Mouse (Mus musculus): Measurements from ENCODE around the gene Trappc6b. TPM values are rescaled to one million over a fixed set of nuclear protein-coding genes. Genes with fewer than 3 reads are reported as not detected.
"Not testable (repeated sequence)": the region's sequence is repeated elsewhere in the genome, so short reads cannot be mapped to it uniquely, and the experiment has no call there.

Gene Trappc6b
- polyA plus RNA-seq (2012; rRNA removed), result 77.7 and 116 TPM in 2 replicates

DNA sequence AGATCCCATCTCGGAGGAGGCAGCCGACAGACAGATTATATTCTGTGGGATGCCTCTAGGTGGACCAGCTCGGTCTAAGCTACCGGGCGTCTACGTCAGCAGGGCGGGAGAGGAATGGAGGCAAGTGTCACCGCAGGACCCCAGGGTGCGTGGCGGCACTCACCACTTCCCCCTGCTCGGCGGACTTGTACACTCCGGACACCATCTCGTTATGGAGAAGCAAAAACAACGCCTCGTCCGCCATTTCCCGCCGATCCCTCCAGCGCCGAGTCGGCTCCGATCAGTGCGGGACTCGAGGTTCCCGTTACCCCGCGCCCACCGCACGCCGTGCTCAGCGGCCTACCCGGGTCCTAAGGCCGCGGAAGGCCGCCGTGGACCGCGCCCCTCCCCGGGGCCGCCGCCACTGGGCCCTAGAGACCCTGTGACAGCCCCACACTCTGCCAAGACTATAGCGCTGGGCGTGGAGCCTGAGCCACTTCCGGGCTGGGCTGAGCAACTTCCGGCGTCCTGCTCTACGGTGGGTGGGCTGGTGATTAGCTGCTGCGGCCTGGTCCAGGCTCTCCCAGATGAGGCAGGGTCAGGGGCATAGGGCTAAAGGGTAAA, at the start of gene Trappc6b:
Trappc6b (minus strand) TSS at position 480 of the 603 bp plus-strand sequence.
- DNase-seq (ENCODE audit: low read depth), result no peak

DNA sequence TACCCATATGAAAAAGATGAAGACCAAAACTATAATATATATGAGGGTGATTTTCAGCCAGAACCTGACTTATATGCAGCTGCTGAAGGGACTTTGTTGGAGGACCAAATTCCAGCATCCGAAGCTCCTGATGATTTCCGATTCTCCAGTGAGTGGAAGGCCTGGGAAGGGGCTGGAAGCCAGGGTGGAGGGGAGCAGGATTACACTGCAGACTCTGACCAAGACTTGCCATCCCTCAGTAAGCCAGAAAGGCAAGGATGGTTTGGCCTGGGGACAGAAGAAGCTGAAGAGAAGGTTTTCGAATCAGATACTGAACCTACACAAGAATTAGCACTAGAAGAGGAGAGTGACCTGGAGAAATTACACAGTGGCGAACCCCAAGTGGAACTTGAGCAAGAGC, 46.7 kb upstream of the Trappc6b start:
- no peak for DNase-seq (ENCODE audit: low read depth)

DNA sequence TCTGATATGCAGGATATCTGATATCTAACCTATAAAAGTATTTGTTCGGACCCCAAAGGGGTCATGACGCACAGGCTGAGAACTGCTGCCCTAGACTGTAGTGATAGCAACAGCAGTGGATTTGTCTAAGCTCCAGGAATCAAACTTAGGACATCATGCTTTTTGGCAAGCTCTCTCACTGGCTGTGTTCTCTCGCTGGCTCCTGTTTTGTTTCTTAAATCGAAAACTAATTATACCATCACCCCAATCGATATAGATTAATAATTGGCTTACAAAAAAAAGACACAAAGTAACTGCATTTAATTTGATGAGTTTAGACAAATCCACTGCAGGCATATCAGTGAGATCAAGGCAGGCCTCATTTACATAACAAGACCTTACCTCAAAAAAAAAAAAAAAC, 45.2 kb upstream of the Trappc6b start:
- no peak for DNase-seq (ENCODE audit: low read depth)

DNA sequence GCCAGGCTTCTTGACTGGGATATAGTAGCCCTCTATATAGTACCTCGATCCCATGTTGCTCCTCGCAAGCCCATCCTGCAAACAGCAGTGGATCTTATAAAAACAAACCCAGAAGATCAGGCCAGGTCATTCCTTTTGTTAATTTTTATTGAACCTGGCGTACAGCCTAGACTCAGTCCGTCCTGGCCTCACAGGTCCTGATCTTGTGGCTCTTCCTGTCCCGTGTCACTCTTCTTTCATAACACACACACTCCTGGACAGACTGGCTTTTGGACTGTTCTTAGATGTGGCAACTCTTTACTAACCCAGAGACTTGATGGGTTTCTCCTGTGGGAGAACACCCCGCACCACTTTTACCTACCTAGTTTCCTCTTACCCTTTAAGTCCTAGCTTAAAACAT, 44.6 kb upstream of the Trappc6b start:
- no peak for DNase-seq (ENCODE audit: low read depth)

DNA sequence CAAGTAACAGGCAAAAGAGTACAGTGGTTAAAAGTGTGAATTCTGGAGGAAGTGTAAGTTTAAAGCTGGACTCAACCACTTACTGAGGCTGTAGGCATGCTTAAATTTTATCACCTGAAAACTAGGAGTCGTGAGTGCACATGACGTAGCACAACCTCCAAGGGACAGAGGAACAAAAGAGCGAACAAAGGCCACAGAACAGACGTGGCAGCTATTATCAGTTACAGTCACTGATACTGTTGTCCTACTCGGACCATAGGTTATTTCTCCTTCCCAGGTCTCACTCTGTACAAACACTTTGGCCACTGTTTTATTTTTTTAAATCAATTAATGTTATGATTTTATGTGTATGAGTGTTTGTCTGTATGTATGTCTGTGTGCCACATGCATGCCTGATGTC, 43.5 kb upstream of the Trappc6b start:
- DNase-seq (ENCODE audit: low read depth), result no peak

DNA sequence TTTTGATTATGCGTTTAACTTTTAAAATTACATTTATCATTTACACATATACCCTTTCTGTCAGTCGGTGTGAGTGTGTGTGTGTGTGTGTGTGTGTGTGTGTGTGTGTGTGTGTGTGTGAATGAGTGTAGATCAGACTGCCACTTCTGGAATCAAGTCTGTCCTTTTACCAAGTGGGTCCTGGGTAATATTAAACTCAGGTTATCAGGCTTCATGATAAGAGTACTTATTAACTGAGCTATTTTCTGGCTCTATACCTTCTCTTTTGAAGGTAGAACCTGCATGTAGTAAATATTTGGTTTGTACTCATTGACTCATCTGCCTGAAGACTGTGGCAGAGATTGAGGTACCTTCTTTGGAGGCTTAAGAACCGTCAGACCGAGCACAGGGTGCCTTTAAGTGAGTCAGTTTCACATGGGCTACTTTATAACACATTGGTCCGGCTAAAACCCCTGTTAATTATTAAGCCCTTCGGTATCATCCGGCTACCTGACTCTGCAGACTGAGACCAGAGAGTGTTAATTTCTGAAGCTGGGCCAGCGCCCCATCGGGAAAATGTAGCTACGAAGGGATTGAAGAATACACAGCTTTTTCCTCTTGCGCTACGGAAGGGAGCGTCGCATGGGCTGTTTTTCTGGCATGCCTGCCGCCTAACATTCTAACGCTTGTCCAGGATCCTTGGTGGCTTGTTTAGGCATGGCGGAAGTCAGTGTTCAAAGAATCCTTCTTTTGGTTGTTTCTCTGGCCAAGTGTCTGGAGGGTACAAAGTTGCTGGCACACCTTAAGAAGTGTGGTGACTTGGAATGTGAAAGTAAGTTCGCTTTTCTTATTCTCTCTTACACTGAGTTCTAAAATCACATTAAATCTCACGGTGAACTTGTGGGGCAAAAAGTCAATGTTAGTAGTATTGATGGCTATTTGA, 34.1 kb upstream of the Trappc6b start, which contains the start of gene Mia2:
Mia2 (plus strand) TSS at position 696 of the 922 bp plus-strand sequence.
- DNase-seq (ENCODE audit: low read depth), result peak; percentile 24

DNA sequence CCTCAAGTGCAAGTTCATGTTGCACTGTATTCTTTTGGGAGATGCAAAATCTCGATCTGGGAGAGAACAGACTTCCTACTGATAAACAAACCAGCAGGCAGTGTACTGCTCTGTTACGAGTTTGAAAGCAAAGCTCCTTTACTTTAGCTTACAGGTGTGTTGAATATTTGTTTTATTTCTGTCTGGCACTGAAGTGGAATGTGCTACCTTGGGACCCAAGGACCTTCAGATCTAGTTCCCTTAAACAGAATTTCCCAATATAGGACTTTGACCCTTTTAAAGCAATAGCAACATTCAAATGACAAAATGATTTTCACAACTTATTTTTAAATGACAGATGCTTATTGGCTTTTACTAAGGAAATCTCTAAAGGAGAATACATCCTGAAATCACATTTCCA, 32.3 kb upstream of the Trappc6b start:
- DNase-seq (ENCODE audit: low read depth), result no peak

DNA sequence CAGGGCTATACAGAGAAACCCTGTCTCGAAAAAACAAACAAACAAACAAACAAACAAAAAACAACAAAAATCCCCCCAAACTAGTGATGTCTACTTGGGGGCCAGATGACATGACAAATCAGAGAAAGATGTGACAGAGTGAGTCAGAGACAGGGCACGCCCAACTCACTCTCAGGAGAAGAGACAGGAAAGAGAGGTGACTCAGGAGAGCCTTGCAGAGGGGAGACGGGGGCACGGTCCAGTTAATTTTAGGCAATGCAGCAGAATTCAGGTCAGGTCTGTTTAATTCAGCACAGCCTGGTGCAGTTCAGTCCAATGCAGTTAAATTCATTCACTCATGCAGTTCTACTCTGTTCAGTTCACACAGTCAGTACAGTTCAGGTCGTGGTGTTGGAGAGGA, 24.9 kb upstream of the Trappc6b start:
- DNase-seq (ENCODE audit: low read depth), result no peak

DNA sequence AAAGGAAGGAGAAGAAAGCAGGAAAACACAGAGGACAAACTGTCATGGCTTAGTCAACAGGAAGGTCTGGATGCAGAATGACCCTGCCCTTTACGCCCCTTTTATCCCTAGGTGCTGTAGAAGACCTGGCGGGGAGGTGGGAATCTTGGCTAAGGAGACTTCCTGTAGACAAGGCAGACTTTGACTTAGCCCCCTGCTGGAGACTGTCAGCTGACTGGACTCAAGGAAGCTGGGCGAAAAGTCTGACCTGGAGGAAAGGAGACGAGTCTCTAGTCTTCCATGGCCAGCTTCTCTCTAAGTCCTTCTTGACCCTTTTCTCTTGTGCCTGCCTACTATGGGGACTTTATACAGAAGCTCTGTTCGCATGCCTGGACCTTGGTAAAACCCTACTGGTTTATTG, 23.2 kb upstream of the Trappc6b start:
- DNase-seq (ENCODE audit: low read depth), result no peak

DNA sequence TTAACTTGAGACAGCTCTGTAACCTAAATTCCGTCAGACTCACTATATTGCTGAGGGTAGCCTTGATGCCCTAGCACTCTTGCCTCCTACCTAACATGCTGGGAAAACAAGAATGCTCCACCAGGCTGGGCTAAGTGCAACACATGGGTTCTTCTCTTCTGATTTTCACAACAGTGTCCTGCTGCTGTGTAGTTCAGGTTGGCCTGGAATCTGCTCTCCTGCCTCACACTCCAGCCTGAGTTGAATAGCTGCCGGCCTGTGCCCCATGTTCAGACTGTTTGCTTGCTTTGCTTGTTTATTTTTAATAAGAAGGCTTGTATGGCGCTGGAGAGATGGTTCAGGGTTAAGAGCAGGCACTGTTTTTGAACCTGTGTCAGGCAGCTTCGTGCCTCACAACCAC, 19.2 kb upstream of the Trappc6b start:
- DNase-seq (ENCODE audit: low read depth), result no peak

DNA sequence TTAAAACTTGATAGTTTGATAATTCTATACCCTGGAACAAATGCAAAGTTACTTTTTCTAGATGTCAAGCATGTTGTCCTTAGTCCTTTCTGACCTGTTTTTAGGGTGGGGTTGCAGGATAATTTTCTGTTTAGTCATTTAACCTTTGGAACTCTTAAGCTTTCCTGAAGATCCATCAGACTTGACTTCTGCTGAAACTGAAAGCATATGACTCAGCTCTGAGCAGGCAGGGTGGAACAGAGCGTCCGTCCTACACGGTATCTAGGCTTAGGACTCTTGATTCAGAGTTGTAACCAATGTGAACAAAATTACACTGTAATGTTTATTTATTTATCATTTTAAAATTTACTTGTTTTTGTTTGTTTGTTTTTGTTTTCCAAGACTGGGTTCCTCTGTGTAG, 16.6 kb upstream of the Trappc6b start:
- DNase-seq (ENCODE audit: low read depth), result no peak

DNA sequence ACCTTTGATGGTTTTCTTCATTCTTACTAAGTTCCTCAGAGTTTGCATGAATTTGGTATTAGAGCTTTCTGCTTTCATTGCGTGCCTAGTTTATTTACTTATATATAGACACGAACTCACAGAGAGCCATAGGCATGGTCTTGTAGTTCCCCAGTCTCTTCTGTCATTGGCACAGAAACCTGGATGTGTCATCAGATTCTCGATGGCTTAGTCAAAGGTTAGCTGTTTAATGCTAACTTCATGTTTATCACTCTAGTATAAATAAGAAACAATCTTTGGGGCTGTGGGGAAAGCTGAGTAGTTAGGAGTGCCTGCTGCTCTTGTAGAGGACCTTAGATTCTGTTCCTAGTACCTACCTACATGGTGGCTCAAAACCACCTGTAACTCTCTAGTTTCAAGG, 15.7 kb upstream of the Trappc6b start:
- DNase-seq (ENCODE audit: low read depth), result no peak

DNA sequence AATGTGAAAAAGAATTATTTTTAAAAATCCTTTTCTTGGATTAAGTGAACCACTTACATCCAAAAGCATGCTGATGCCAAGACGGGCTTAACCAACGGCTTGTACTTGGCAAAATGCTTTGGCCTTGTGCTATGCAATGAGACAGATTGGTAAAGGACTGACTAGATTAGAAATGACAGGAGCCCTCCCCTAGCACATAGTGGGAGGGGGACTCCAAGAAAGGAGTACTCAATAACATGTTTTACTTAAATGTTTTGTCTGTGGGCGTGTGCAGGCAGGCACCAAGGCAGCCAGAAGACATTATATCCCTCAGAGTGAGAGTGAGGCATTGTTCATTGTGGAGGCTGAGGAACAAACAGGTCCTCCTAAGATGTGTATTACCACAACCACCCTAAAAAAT, 12.8 kb upstream of the Trappc6b start:
- DNase-seq (ENCODE audit: low read depth), result no peak

DNA sequence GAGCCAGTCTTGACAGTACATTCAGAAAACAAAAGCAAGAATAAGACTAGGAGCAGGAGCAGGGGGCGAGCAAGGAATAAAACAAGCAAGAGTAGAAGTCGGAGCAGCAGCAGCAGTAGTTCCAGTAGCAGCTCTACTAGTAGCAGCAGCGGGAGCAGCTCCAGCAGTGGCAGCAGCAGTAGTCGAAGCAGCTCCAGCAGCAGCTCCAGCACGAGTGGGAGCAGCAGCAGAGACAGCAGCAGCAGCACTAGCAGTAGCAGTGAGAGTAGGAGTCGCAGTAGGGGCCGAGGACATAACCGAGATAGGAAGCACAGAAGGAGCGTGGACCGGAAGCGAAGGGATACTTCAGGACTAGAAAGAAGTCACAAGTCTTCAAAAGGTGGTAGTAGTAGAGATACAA, 11.0 kb upstream of the Trappc6b start:
- no peak for DNase-seq (ENCODE audit: low read depth)

DNA sequence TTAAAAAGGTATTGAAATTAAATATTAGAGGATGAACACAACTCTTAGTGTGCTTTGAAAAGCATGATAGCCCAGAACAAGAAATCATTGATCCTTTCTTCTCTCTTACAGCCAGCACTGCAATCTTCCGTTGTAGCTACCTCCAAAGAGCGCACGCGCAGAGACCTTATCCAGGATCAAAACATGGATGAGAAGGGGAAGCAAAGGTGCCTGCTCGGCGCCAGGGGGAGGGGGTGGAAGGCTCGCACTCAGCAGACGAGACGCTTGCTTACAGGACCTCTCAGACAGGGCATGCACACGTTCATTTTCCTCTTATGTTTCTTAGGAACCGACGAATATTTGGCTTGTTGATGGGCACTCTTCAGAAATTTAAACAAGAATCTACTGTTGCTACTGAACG, 7.5 kb upstream of the Trappc6b start:
- DNase-seq (ENCODE audit: low read depth), result no peak

DNA sequence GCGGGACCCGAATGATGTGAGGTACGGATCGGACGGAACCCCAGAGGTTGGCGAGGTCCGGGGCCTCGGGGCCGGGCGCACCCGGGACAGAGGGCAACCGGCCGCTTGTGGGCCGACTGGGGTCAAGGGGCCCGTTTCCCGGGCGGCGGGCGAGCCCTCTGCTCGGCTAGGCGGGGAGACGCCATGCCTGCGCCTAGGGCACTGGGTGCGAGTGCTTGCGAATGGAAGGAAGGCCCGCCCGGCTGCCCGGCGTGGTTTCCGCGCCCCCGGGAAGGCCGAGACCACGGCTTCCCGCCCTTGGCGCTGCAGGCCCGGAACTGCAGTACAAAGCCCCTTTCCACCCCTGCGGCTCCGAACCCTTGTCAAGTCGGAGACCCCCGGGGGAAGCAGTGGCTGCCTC, 5.8 kb upstream of the Trappc6b start:
- DNase-seq (ENCODE audit: low read depth), result no peak

DNA sequence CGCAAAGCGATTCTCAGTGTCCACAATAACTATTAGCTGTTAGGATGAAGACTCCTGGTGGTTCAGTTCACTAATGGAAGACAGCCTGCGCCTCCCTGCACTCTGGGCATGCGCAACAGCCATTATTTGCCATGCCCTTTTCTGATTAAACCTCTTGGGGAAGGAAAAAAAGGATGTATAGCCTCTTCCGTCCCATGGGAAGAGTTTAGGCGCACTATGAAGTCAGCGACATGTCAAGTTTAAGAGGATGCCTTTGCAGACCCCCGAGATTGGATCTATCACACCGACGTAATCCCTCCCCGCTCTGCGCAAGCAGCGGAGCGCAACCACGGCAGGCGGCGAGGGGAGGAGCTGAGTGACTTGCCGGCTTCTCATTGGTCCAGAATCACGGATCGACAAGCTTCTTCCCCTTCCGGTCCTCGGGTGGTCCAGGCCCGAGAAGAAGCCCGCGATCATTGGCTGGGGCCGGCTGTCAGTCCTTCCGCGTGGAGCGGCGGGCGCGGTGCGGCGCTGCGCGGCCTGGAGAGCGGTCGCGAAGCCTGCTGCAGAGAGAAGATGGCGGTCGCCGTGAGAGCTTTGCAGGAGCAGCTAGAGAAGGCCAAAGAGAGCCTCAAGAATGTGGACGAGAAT, 5.3 kb upstream of the Trappc6b start, which contains the start of gene Pnn:
Pnn (plus strand) TSS at position 437 of the 630 bp plus-strand sequence.
- DNase-seq (ENCODE audit: low read depth), result peak; percentile 70

DNA sequence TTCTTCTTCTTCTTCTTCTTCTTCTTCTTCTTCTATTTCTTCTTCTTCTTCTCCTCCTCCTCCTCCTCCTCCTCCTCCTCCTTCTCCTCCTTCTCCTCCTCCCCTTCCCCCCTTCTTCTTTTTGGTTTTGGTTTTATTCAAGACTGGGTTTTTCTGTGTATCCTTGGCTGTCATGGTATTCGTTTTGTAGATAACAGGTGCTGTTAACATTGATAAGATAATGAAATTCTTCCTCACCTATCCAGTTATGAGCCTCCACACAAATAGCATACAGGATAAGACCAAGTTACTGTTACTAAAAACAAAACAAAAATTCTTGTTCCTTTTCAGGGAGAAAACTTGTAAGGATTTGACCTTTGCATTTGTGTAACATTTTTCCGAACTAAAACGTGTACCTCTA, 4.5 kb upstream of the Trappc6b start:
- DNase-seq (ENCODE audit: low read depth), result no peak

DNA sequence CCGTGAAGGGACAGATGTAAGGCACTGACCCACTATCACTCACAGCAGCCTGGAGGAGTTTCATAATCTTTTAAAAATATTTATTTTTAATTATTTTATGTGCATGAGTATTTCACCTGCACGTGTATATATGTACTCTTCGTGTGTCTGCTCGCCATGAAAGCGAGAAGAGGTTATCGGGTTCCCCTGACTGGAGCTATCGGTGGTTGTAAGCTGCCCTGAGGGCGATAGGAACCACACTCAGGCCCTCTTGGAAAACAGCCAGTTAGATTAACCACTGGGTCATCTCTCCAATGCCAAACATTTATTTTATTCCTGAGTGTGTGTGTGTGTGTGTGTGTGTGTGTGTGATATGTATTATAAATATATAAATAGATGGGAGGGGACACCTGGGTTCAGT, 3.6 kb upstream of the Trappc6b start:
- DNase-seq (ENCODE audit: low read depth), result no peak

DNA sequence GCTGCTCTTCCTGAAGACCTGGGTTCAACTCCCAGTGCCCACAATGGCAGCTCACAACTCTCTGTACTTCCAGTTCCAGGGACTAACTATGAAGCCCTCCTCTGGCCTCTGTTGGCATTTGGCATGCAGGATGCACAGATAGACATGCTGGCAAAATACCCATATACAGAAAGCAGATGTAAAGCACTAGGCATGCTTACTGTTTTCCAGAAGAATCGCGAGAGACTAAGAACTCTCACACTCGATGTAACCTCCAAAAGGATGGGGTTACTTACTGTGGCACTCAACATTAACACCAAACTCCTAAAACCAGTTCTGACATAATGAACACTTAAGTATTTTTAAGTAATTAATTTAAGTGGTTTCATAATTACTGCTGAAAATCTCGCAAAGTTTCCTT, 950 bp downstream of the Trappc6b start:
- no peak for DNase-seq (ENCODE audit: low read depth)

DNA sequence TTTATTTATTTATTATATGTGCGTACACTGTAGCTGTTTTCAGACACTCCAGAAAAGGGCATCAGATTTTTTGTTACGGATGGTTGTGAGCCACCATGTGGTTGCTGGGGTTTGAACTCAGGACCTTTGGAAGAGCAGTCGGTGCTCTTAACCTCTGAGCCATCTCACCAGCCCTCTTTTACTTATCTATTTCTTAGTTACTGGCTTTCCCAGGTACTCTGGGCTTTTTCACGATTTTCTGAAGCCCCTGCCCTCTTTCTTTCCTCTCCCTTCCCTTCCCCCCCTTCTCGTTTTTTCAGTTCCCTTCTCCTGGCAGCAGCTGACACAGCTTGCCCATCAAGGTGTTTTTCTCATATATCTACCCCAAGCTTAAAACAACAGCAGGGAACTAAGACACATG, 3.0 kb downstream of the Trappc6b start:
- not testable (repeated sequence) for DNase-seq (ENCODE audit: low read depth)

DNA sequence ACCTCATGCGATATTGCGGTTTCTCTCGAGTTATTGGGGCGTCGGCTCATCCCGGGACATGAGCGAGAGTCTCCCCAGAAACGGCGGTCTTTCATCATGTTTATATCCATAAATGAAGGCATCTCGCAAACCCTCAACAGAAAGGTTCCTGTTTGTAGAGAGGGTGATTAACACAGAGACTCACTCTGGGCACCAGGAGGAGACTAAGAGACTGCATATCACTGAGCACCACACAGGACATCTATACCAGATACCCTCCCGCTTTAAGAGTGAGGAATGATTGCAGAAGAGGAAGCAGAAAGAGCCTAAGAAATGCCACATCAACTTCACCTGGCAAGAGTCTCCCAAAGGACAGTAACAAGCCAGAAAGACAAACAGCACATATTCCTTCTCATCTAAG, 5.0 kb downstream of the Trappc6b start:
- no peak for DNase-seq (ENCODE audit: low read depth)

All from gonadal fat pad, adult 2 months (tissue).